Mouse (Mus musculus) hindbrain, embryonic 14.5 days (tissue): ENCODE measurements around the gene Klhl34. TPM values are rescaled to one million over a fixed set of nuclear protein-coding genes. Genes with fewer than 3 reads are reported as not detected.

ENCODE experiments used
- ATAC-seq: fragments of 200-750 bp; cut with Nextera tagmentation; 2 replicates; pipeline ENCODE4 v1.8.0; 2017; ENCODE audit warnings: moderate number of reproducible peaks, mild to moderate bottlenecking, moderate TSS enrichment, moderate library complexity; ENCODE audit not compliant: low FRiP score
- DNase-seq: peaks from one replicate; pipeline ENCODE4 v3.0.0-alpha.2; 2015; ENCODE audit warnings: low spot score
- H3K27ac ChIP-seq: fragments of 300-500 bp; sonication (generic); 2 replicates; pipeline ENCODE4 v1.5.1; 2014; ENCODE audit warnings: mild to moderate bottlenecking, moderate library complexity
- H3K27me3 ChIP-seq: fragments of 300-500 bp; sonication (generic); 2 replicates; pipeline ENCODE4 v1.6.1; 2014; ENCODE audit warnings: mild to moderate bottlenecking, low read length, mixed read lengths; ENCODE audit not compliant: control insufficient read depth, insufficient read depth
- H3K36me3 ChIP-seq: fragments of 300-500 bp; sonication (generic); replicated peaks from 2 replicates; pipeline ENCODE4 v1.6.1; 2014; ENCODE audit not compliant: control insufficient read depth, insufficient read depth
- H3K4me1 ChIP-seq: fragments of 300-500 bp; sonication (generic); replicated peaks from 2 replicates; pipeline ENCODE4 v1.6.1; 2014; ENCODE audit warnings: antibody characterized with exemption, low read length, mixed read lengths; ENCODE audit not compliant: control insufficient read depth, insufficient read depth
- H3K4me2 ChIP-seq: fragments of 300-500 bp; sonication (generic); replicated peaks from 2 replicates; pipeline ENCODE4 v1.6.1; 2014; ENCODE audit warnings: mild to moderate bottlenecking, moderate library complexity
- H3K4me3 ChIP-seq: fragments of 300-500 bp; sonication (generic); replicated peaks from 2 replicates; pipeline ENCODE4 v1.5.1; 2014; ENCODE audit warnings: mild to moderate bottlenecking, low read length
- H3K9ac ChIP-seq: fragments of 300-500 bp; sonication (generic); 2 replicates; pipeline ENCODE4 v1.6.1; 2014
- H3K9me3 ChIP-seq: fragments of 300-500 bp; sonication (generic); 2 replicates; pipeline ENCODE4 v1.6.1; 2016; ENCODE audit warnings: low read length; ENCODE audit not compliant: control insufficient read depth
- WGBS: fragments of 180-500 bp; shearing (Covaris S2); extraction: QIAGEN DNeasy Blood & Tissue Kit; methylation state at CpG from one replicate; pipeline ENCODE4 v1.1.7; 2014; 5-methylcytosine and 5-hydroxymethylcytosine counted together
- polyA plus RNA-seq: library from polyadenylated mRNA; unstranded; fragments of >200 nt; fragmentation: Nextera tagmentation; extraction: Ambion mirVana; gene quantifications from 2 replicates; pipeline ENCODE4 v1.2.1, GENCODE M21; 2014

Gene Klhl34
- 1.5 and 2.1 TPM in 2 replicates for polyA plus RNA-seq

DNA sequence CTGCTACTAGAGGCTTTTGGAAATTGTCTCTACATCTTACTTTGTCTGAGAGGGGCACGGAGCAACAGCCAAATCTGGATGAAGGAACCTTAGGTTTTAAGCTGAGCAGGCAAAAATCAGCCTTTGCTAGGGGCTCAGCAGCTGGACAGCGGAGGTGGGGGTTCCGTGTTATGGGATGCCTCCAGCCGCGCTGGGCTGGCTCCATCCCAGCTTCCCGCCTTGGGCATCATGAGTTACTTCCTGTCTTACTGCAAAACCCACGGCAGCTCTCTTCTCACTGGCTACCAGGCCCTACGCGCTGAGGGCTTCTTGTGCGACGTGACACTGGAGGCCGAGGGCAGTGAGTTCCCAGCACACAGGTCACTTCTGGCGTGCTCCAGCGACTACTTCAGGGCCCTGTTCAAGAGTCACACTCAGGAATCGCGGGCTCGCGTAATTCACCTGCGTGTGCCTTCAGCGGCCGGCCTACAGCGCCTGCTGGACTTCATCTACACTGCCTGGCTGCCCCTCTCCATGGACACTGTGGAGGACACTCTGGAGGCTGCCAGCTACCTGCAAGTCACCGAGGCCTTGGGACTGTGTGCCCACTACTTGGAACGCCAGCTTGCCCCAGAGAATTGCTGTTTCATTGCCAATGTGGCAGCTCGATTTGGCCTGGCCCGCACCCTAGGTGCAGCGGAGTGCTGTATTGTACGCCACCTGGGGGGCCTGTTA is at the start of gene Klhl34:
Gene Klhl34 (plus strand): TSS at position 229 of the 714 bp plus-strand sequence.
- no peak within 1 kb of the TSS for H3K27ac ChIP-seq
- peak within 1 kb of the TSS; percentile 24 for H3K4me3 ChIP-seq
- no peaks in the 10 kb centered on the region for H3K36me3 ChIP-seq
- no peaks in the 10 kb centered on the region for H3K4me1 ChIP-seq
- ATAC-seq: peak; percentile 45; the same call in 1 of the 2 replicates
- H3K9me3 ChIP-seq: no peaks in the 10 kb centered on the region
- no peak for DNase-seq
- H3K9ac ChIP-seq: peak within 1 kb of the TSS; percentile 40
- WGBS: 36% methylated on average over 28 of the region's 28 CpGs
- peak within 1 kb of the TSS; percentile 52 for H3K4me2 ChIP-seq
- H3K27me3 ChIP-seq: no peaks in the 10 kb centered on the region

DNA sequence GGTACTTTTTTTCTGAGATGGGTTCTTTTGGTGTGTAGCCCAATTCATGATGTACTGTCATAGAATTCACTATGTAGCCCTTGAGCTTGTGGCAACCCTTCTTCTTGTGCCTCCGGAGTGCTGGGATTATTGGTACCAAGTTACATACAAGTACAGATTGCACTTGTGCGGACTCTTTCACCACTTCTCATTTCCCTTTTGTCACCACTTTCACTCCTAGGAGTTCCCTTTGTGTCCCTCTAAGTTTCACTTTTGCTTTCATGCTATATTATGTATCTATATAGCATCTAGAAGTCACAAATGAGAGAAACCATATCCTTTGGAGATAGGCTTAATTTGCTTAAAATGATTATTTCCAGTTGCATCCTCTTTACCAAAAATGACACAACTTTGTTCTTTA is 16.6 kb upstream of the Klhl34 start:
- Histone ChIP-seq H3K27ac (no peak overlapping the region), H3K4me2 (no peak overlapping the region), H3K27me3 (no peaks in the 10 kb centered on the region), H3K36me3 (no peaks in the 10 kb centered on the region), H3K9ac (no peak overlapping the region), H3K9me3 (no peaks in the 10 kb centered on the region), H3K4me3 (no peak overlapping the region), H3K4me1 (no peaks in the 10 kb centered on the region)
- DNase-seq: no peak
- 96% methylated on average over 2 of the region's 2 CpGs for WGBS
- no peak for ATAC-seq

DNA sequence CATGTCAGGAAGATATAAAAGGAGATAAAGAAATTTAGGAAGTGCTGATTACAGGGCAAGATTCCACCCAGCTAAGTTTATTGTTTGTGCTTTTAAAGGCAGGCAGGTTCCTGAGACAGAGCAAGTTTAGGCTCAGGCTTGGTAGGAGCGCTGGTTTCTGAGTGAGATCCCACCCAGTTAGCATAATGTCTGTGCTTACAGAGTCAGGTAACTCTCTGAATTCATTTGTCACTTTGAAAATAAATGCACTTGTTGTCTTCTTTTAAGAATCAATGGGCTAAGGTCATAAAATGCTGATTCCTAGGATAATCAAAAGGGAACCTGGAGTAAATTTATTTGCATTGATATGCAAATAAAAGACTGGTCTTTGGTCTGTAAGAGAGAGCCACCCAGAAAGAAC is 8.5 kb upstream of the Klhl34 start:
- Histone ChIP-seq H3K9me3 (no peaks in the 10 kb centered on the region), H3K4me2 (no peak overlapping the region), H3K4me3 (no peak overlapping the region), H3K27me3 (no peaks in the 10 kb centered on the region), H3K36me3 (no peaks in the 10 kb centered on the region), H3K27ac (no peak overlapping the region), H3K9ac (no peak overlapping the region), H3K4me1 (no peaks in the 10 kb centered on the region)
- no peak for ATAC-seq
- no peak for DNase-seq
- 81% methylated on average over 1 of the region's 1 CpGs for WGBS

DNA sequence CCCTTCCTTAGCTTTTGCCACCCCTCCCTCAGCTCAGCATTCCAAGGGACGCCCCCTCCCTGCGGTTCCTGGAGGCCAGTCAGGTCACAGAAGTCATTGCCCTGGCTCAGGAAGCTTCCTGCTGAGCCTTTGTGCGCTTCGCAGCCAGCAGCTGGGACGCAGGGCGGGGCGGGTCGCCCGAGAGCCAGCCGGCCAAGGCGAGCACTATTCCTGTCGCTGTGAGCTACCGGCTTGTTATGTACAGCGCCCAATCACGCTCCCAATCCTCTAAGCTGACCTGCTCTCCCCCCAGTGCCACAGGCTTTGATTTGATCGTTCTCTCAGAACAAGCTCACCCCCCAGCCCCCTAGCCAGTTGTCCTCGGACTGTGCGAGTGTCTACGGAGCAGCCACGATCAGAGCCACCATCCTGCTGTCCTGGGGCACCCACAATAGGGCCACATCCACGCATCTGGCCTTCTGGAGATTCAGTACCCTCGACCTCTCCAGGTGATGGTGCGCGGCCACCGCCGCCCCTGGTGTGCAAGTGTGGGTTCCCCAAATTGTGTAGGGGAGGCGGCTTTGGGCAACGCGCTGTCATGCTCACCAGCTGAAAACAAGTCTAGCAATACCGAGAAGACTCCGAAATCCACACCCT is 546 bp upstream of the Klhl34 start:
- H3K27me3 ChIP-seq: no peaks in the 10 kb centered on the region
- H3K4me2 ChIP-seq: peak overlapping the region; percentile 52
- DNase-seq (no peak), ATAC-seq (peak; percentile 79; the same call in 1 of the 2 replicates)
- H3K9me3 ChIP-seq: no peaks in the 10 kb centered on the region
- H3K4me1 ChIP-seq: no peaks in the 10 kb centered on the region
- H3K9ac ChIP-seq: peak overlapping the region; percentile 40
- peak overlapping the region; percentile 24 for H3K4me3 ChIP-seq
- H3K27ac ChIP-seq: no peak overlapping the region
- H3K36me3 ChIP-seq: no peaks in the 10 kb centered on the region
- WGBS: 21% methylated on average over 30 of the region's 31 CpGs

DNA sequence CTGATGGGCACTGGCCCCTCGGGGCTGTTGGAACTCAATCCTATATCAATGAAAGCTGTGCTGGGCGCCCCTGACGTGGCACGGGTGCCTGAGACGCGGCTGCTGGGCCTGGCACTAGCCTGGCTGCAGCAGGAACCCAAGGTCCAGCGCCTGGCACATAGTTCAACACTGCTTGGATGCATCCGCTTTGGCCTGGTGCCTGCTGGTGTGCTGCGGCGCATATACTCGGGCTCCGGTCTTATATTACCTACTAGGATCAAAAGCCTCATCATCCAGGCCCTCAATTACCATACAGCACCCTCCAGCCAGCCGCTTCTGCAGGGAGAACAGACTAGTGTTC is 656 bp downstream of the Klhl34 start:
- Histone ChIP-seq H3K9ac (no peak overlapping the region), H3K4me3 (no peak overlapping the region), H3K27me3 (no peaks in the 10 kb centered on the region), H3K4me2 (no peak overlapping the region), H3K36me3 (no peaks in the 10 kb centered on the region), H3K9me3 (no peaks in the 10 kb centered on the region), H3K27ac (no peak overlapping the region), H3K4me1 (no peaks in the 10 kb centered on the region)
- DNase-seq: no peak
- no peak for ATAC-seq
- 87% methylated on average over 13 of the region's 13 CpGs for WGBS

DNA sequence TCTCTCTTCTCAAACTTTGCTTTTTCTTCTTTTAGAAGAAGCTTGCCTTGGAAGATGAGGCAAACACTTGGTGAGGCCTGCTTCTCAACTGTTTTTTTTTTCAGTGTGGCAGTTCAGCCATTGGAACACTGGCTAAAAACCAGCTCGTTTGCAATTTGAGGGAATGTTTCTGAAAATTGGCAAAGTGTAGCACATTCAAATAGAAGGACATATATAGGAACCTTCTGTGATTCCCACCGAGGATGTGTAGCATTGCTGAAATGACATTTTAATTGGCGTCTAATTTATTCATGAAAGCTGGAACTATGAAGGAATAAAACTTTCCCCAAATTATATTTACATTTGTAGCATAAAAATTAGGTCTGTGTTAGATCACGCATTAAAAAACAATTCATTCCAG is 11.7 kb downstream of the Klhl34 start:
- Histone ChIP-seq H3K4me1 (no peaks in the 10 kb centered on the region), H3K27me3 (no peaks in the 10 kb centered on the region), H3K27ac (no peak overlapping the region), H3K4me2 (no peak overlapping the region), H3K4me3 (no peak overlapping the region), H3K9me3 (no peaks in the 10 kb centered on the region), H3K9ac (no peak overlapping the region), H3K36me3 (no peaks in the 10 kb centered on the region)
- no peak for ATAC-seq
- whole genome bisulfite sequencing: 78% methylated on average over 4 of the region's 4 CpGs
- DNase-seq: no peak

Other genes starting within 250 kb of the Klhl34 start
- gene Yy2, start 249.4 kb upstream of the Klhl34 start, polyA plus RNA-seq: 2.3 and 2.5 TPM in 2 replicates
- gene Mbtps2, start 219.7 kb upstream of the Klhl34 start, polyA plus RNA-seq: 35.7 and 39.3 TPM in 2 replicates
- not detected in 2 replicates for gene Smpx, start 119.5 kb upstream of the Klhl34 start, polyA plus RNA-seq
- gene Cnksr2, start 224.9 kb downstream of the Klhl34 start, polyA plus RNA-seq: 9.1 and 9.8 TPM in 2 replicates